Mouse (Mus musculus) heart, postnatal 0 days (tissue): ENCODE results near the gene Uts2b.

Source experiments
- CTCF ChIP-seq: IDR thresholded peaks from 2 replicates; pipeline ENCODE4 v1.5.1; 2016; ENCODE audit warnings: antibody characterized with exemption, control low read depth, low read depth
- EP300 ChIP-seq: IDR thresholded peaks from 2 replicates; pipeline ENCODE4 v1.6.1; 2016; ENCODE audit warnings: antibody characterized with exemption, low read depth

- TF ChIP-seq CTCF (no peak), EP300 (no peak)
Measured at GRCm38 (mm10) chr16:27376556-27376955, 6.5 kb upstream of the Uts2b start.
